Mouse (Mus musculus): ENCODE data around the gene Gcm1.

The Gcm1 gene

GRCm38 (mm10) chr9:78051677-78052076 is at the start of gene Gcm1:
Gcm1 (plus strand) TSS chr9:78051924.
- no peak for ATAC-seq (ENCODE audit: low TSS enrichment)

- no peak for ATAC-seq (ENCODE audit: low TSS enrichment)
These were observed 48.4 kb upstream of the Gcm1 start for GRCm38 (mm10) chr9:78003278-78003677.

- ATAC-seq (ENCODE audit: low TSS enrichment) = no peak
These were observed 46.2 kb upstream of the Gcm1 start for GRCm38 (mm10) chr9:78005481-78005880.

GRCm38 (mm10) chr9:78006209-78007001 is 45.3 kb upstream of the Gcm1 start:
- peak; percentile 82 for ATAC-seq (ENCODE audit: low TSS enrichment)

- ATAC-seq (ENCODE audit: low TSS enrichment) = no peak
These were observed 42.3 kb upstream of the Gcm1 start for GRCm38 (mm10) chr9:78009382-78009781.

GRCm38 (mm10) chr9:78010187-78010586 is 41.5 kb upstream of the Gcm1 start:
- no peak for ATAC-seq (ENCODE audit: low TSS enrichment)

GRCm38 (mm10) chr9:78010707-78011106 is 41.0 kb upstream of the Gcm1 start:
- no peak for ATAC-seq (ENCODE audit: low TSS enrichment)

- no peak for ATAC-seq (ENCODE audit: low TSS enrichment)
These were observed 39.7 kb upstream of the Gcm1 start for GRCm38 (mm10) chr9:78012066-78012465.

GRCm38 (mm10) chr9:78012681-78013080 is 39.0 kb upstream of the Gcm1 start:
- ATAC-seq (ENCODE audit: low TSS enrichment) = no peak

- no peak for ATAC-seq (ENCODE audit: low TSS enrichment)
These were observed 37.9 kb upstream of the Gcm1 start for GRCm38 (mm10) chr9:78013813-78014212.

- no peak for ATAC-seq (ENCODE audit: low TSS enrichment)
These were observed 35.9 kb upstream of the Gcm1 start for GRCm38 (mm10) chr9:78015816-78016215.

GRCm38 (mm10) chr9:78016288-78016687 is 35.4 kb upstream of the Gcm1 start:
- ATAC-seq (ENCODE audit: low TSS enrichment) = peak; percentile 27; the same call in 1 of the 2 replicates

GRCm38 (mm10) chr9:78021256-78021655 is 30.5 kb upstream of the Gcm1 start:
- ATAC-seq (ENCODE audit: low TSS enrichment) = no peak

GRCm38 (mm10) chr9:78022187-78022945 is 29.4 kb upstream of the Gcm1 start:
- ATAC-seq (ENCODE audit: low TSS enrichment) = peak; percentile 57

- peak; percentile 91 for ATAC-seq (ENCODE audit: low TSS enrichment)
These were observed 26.9 kb upstream of the Gcm1 start for GRCm38 (mm10) chr9:78024823-78025222.

- no peak for ATAC-seq (ENCODE audit: low TSS enrichment)
These were observed 24.6 kb upstream of the Gcm1 start for GRCm38 (mm10) chr9:78027099-78027498.

- no peak for ATAC-seq (ENCODE audit: low TSS enrichment)
These were observed 20.8 kb upstream of the Gcm1 start for GRCm38 (mm10) chr9:78030835-78031456.

- ATAC-seq (ENCODE audit: low TSS enrichment) = no peak
These were observed 18.8 kb upstream of the Gcm1 start for GRCm38 (mm10) chr9:78032930-78033329.

- ATAC-seq (ENCODE audit: low TSS enrichment) = no peak
These were observed 16.4 kb upstream of the Gcm1 start for GRCm38 (mm10) chr9:78035296-78035695.

- no peak for ATAC-seq (ENCODE audit: low TSS enrichment)
These were observed 15.9 kb upstream of the Gcm1 start for GRCm38 (mm10) chr9:78035831-78036230.

GRCm38 (mm10) chr9:78038755-78039489 is 12.8 kb upstream of the Gcm1 start:
- ATAC-seq (ENCODE audit: low TSS enrichment) = peak; percentile 100

- ATAC-seq (ENCODE audit: low TSS enrichment) = no peak
These were observed 6.6 kb upstream of the Gcm1 start for GRCm38 (mm10) chr9:78045171-78045570.

Data from frontal cortex, adult (tissue).